Mouse (Mus musculus) thymus, postnatal 4 days (tissue): ENCODE results near the gene Cntrob.
"Not testable (repeated sequence)": the region's sequence is repeated elsewhere in the genome, so short reads cannot be mapped to it uniquely, and the experiment has no call there.

ENCODE experiments used
- DNase-seq: peaks from one replicate; pipeline ENCODE4 v3.0.0; 2021

Gene Cntrob

DNA sequence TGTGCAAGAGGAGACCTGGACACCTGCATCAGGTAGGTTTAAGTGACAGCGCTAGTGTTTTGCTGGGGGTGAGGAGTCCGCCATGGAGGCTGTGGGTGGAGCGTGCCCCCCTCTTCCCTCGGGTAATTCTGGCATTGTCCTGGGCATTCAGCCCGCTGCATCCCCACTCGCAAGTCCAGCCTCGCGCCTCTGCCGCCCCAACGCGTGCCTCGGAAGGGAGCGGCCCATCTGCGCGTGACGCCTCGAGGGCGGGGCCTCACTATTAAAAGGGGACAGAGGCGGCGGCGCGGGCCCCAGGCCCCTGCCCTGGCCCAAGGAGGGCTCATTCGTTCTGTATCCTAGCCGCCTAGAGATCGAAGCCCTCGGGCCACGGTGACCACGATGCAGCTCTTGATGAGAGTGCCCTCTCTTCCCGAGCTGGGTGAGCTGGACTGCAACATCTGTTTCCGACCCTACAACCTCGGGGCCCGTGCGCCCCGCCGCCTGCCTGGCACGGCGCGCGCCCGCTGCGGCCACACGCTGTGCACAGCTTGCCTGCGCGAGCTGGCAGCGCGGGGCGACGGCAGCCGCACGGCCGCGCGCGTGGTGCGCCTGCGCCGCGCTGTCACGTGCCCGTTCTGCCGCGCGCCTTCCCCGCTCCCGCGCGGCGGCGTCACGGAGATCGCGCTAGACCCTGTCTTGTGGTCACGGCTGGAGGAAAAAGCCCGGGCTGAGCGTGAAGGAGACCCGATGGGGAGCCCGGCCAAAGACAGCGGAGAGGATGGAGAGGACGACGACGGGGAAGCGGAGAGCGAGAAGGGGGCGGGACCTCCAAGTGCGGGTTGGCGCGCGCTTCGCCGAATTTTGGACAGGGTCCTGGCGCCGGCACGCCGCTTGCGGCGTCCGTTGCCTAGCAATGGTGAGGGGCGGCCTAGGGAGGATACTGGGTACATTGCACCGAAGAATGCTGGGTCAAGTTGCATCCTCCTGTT, 16.9 kb upstream of the Cntrob start, which contains the start of gene Rnf227:
TSS of gene Rnf227 (plus strand) at position 301 of the 971 bp plus-strand sequence.
- peak; percentile 83 for DNase-seq

DNA sequence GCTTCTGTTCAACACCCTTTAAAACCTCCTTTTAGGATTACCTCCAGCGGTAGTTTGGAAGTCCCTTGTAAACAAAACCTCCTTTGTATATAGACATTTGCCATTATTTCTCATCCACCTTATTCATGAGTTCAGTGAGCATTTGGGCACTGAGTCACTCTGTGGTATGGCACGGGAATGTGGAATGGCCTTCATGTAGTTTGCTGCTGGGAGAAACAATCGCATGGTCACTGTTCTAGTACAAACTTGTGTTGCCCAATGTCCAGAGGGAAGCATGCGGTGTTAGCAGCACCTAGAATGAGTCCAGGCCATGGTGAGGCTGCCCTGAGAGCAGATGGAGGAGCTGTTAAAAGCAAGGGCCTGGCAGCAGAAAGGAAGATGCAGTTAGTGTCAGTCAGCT, 11.2 kb upstream of the Cntrob start:
- DNase-seq = no peak

DNA sequence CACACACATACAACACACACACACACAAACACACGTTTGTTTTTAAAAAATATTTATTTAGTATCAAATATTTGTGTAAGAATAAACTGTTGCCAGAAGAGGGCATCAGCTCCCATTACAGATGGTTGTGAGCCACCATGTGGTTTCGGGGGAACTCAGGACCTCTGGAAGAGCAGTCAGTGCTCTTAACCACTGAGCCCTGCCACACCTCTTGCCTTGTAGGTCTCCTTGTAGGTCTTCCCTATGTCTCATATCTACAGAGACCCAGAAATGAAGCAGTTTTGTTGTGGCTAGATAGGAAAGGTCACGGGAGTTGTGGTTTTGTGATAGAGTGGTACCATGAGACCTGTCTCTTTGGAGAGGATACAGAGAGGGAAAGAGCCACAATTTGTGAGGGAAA, 10.3 kb upstream of the Cntrob start:
- DNase-seq = no peak

- DNase-seq = peak; percentile 31
These were observed 9.2 kb upstream of the Cntrob start for GRCm38 (mm10) chr11:69332713-69333253.

DNA sequence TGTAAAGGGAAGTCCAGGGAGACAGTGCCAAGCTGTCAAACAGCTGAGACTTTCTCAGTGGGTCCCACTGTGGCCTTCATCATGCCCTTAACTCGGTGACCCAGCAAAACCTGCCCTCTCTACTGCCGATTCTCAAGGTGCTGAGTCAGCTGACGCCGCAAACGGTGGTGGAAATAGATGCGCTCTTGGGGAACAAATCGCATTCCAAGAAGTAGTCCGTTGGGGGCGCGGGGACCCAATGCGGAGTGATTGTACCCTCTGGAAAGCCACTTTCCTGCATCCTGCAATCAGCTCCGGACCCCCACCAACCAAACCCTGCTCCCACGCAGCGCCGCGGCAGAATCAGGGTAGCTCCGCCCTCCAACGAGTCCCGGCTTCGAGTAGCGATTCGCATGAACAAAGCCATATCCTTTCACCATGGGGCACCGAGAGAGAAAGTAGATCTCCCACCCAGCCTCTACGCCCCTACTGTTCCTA, 8.4 kb upstream of the Cntrob start:
- DNase-seq = peak; percentile 84

DNA sequence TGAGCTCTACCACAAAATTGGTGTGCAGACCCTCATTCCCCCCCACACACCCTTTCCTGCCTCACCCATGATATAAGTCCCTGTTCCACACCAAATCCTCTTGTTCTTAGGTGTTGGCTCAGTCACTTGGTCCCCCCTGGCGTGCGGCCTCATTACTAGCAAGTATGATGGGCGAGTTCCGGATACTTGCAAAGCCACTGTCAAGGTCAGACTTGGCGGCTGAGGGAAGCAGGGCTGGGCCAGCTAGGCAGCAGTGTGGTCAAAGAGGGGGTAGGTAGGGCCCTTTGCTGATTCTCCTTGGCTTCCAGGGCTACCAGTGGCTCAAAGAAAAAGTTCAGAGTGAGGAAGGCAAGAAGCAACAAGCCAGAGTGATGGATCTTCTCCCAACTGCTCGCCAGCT, 7.6 kb upstream of the Cntrob start:
- no peak for DNase-seq

GRCm38 (mm10) chr11:69328517-69328916, 4.9 kb upstream of the Cntrob start:
- no peak for DNase-seq

DNA sequence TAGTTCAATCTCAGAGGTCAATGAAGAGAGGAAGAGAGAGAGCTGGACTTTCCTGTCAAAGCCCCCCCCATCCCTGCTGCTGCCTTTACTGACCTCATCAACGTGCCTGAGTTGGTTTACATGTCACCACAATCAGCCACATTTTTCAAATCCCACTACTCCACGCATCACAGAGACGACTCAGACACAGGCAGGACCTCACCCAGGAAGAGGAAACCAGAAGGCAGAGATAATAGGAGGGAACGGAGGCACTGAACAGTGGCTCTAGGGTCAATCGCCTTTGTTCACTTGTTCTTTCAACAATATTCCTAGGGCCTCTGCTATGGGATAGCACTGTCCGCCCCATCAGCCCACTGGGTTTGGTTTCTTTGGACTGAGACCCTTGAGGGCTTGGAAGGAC, 4.1 kb upstream of the Cntrob start:
- no peak for DNase-seq

DNA sequence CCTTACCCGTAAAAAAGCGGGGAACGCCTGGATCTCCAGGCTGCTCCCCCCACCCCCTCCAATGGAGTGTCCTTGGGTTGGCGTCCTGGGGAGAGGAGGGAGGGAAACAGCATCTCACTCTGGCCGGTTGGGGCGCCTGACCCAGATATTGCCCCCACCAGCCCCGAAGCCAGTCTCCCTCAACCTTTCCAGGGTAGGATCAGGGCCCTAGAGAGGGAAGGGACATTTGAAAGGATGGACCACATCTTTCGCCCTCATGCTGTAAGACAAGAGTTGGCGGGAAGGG, 3.5 kb upstream of the Cntrob start:
- no peak for DNase-seq

- peak; percentile 67 for DNase-seq
These were observed 3.0 kb upstream of the Cntrob start for GRCm38 (mm10) chr11:69326408-69327156.

GRCm38 (mm10) chr11:69325628-69326407, 2.2 kb upstream of the Cntrob start, which contains the start of gene Kcnab3:
TSS of gene Kcnab3 (plus strand) at chr11:69326258.
- peak; percentile 89 for DNase-seq

GRCm38 (mm10) chr11:69324749-69325148, 1.2 kb upstream of the Cntrob start:
- no peak for DNase-seq

GRCm38 (mm10) chr11:69322693-69323471, 693 bp downstream of the Cntrob start:
- DNase-seq = peak; percentile 51

- no peak for DNase-seq
These were observed 1.6 kb downstream of the Cntrob start for GRCm38 (mm10) chr11:69322010-69322409.

DNA sequence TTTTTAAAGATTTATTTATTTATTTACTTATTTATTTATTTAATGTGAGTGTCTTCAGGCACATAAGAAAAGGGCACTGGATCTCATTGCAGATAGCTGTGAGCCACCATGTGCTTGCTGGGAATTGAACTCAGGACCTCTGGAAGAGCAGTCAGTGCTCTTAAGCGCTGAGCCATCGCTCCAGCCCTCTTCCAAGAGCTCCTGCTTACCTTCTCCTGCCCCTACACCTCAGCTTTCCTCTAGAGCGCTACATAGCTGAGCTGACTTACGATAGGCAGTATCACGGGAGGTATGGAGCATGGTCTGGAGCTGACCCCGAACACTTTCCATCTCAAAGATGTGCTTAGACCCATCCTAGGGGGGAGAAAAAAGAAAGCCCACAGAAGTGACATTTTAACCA, 2.0 kb downstream of the Cntrob start:
- DNase-seq = no peak

DNA sequence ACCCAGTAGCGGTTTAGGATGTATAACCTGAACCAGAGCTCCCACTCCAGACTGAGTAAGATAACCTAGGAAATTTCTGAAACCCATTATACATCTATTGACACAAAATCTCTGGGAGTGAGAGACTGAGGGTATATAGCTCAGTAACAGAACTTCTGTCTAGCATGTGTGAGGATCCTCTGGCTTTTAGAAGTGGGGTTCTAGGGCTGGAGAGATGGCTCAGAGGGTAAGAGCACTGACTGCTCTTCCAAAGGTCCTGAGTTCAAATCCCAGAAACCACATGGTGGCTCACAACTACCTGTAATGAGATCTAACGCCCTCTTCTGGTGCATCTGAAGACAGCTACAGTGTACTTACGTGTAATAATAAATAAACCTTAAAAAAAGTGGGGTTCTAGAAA, 5.6 kb downstream of the Cntrob start:
- not testable (repeated sequence) for DNase-seq

GRCm38 (mm10) chr11:69316361-69316760, 7.2 kb downstream of the Cntrob start:
- DNase-seq = no peak

DNA sequence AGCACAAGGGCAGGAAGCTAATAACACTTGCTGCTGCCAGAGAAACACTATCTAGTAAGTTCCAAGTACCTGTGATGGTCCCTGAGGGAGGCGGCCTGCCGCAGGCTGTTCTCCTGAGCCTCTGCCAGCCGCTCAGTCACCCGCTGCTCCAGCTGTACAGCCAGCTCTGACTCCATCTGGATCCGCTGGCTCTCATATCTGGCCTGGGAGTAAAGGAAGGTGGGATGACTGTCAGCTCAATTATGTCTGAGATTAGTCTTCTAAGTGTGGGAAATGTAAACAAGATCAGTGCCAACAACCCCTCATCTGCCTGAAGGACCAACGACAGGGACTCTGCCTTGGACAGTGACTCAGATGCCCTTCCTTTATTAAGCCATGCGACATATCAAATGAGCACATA, 12.3 kb downstream of the Cntrob start:
- DNase-seq = no peak

- DNase-seq = no peak
These were observed 17.5 kb downstream of the Cntrob start for GRCm38 (mm10) chr11:69306039-69306438.

DNA sequence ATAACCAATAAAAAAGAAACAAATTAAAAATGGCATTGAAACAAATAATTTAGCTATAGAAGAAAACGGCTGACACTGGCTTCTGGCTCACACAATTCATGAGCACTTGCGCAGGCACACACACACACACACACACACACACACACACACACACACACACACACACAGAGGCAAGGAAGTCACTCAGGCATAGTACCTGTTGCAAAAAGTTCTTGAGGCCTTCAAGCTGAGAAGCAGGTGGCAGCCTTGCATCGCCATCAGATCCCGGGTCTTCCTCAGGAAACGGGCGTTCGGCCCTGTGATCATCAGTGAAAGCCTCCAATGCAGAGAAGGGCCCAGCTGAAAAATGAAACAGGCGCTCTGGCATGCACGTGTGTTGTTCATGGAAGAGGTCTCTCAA, 18.3 kb downstream of the Cntrob start:
- DNase-seq = no peak

GRCm38 (mm10) chr11:69302817-69303216, 20.8 kb downstream of the Cntrob start:
- no peak for DNase-seq

- DNase-seq = no peak
These were observed 25.3 kb downstream of the Cntrob start for GRCm38 (mm10) chr11:69298231-69298630.
